Mouse (Mus musculus): ENCODE measurements at regions not wholly inside any gene's neighbourhood (a gene's known extent, or its start where the extent isn't known, plus 50 kb on each side); places are given as distances from the start of the nearest gene placed in this dataset.

GRCm38 (mm10) chr15:62962681-62963080 is 882.3 kb downstream of the Gsdmc2 start:
- TF ChIP-seq CTCF (IDR thresholded peaks at IDR 0.05; ENCODE audit: low read depth, low read length): no peak
- no peak for TF ChIP-seq POLR2A (IDR thresholded peaks at IDR 0.05; ENCODE audit: extremely low read depth, insufficient read depth, low read length)
